Mouse (Mus musculus) cerebellum, postnatal 10 days (tissue): Measurements from ENCODE around the gene Shisal1.

Experiments
- DNase-seq, 2 experiments: peaks; one replicate each; pipeline ENCODE4 v3.0.0; 2021; ENCODE audit warnings: mixed read lengths in 2 of 2

Gene Shisal1

GRCm38 (mm10) chr15:84446997-84447396 is at the start of gene Shisal1:
Shisal1 (minus strand) TSS chr15:84447097.
- DNase-seq = peak in 1 of 2 experiments; percentile 38

- DNase-seq = no peak
These were observed 43.6 kb upstream of the Shisal1 start for GRCm38 (mm10) chr15:84490486-84490885.

DNA sequence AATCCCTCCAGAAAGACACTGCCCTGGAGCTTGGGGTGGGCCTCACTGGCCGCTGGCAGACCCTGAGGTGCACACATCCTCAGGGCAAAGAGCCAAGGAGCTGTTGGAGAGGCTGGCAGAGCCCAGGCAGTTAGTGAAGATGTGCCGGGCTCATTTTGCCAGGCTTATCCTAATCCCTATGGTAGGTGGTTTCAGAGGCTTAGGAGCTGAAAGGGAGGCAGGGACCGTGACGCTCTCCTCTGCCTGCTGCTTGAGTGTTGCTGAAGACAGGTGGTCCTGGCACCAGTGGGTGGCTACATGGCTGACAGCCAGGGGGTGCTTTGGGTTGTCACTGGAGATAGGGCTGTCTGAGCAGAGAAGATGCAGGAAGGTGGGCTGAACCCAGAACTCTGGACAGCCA is 37.4 kb upstream of the Shisal1 start:
- DNase-seq = peak; percentile 63 to 73

DNA sequence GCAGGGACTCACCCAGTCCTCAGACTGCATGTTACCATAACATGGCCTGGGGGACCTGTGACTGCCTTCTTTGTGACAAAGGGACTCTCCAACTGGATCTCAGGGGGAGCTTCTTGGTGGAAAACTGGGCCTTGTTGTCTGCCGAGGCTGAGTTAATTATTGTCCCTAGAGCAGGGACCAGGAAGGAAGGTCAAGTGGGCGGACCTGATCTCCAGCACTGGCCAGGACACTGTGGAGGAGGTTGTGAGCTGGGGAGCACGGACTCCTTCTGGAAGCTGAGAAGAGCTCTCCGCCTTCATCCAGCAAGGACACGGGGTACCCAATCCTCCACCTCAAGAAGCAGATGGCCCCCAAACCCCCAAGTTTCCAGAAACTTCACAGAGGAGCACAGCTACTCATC is 36.7 kb upstream of the Shisal1 start:
- DNase-seq = no peak

- DNase-seq = no peak
These were observed 34.5 kb upstream of the Shisal1 start for GRCm38 (mm10) chr15:84481259-84481877.

DNA sequence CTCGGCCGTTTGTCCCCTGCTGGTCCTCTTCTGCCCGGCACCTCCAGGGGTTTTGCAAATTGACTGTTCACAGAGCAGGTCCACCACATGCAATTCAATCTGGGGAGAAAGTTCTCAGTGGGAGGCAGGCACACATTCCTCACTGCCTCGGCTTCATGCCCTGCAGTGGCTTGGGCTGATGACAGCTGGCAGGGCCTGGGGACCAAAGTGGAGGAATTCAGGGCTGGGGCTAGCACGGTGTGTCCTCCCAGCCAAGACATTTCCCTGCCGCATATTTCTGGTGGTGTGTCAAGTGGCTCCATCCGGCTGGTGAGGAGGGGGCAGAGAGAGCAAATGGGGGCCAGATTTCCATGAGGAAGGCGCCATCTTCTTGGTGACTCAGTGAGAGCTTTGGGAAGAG is 22.5 kb upstream of the Shisal1 start:
- peak in 1 of 2 experiments; percentile 48 for DNase-seq

DNA sequence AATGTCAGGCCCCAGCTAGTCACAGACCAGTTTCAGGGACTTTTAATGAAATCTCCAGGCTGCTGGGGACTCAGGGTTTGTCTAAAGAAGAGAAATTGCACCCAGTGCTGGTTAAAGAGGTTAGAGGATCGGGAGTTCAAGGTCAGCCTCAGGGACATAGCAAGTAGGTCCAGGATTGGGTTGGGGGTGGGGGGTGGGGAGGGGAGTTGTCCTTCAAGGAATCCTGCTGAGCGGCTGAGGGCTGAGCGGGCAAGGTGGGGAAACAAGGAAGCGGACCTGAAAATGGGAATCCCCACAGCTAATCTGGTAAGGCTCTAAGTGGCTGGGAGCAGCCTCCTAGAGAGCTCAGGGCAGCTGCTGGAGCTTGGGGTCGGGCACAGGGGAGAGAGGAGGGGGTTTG is 20.9 kb upstream of the Shisal1 start:
- DNase-seq = no peak

DNA sequence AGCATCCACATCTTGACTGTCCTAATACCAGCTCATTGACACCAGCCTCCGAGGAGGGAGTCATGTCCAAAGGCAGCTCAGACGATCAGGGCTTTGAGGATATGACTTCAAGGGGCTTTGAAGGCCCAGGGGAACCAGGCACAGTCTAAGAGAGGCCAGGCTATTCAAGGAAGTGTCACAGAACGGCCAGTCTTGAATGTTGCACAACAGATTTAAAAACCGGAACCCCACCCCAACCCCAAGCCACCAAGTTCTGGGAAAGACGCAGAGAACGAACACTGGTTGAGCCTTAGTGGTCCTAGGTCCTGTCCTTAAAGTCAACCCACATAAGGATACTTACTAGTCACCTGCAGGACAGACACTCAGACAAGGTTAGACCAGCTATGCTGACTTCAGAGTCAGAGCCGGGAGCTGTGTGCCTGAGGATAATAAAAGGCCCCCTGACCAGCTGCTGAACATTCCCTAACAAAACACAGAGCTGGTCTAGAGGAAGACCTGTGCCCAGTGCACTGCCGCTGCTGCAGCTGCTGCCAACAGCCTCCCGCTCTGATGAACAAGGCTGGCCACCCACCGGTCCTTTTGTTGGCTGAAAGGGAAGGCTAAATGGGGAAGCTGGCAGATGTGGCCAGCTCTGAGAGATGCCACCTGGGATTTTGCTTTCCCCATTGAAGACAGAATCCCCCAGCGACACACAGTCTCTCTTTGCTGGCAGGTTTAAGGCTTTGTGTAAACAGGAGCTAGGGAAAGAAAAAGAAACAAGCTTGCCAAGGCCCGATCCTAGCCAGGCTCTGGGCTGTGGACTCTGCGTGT is 19.8 kb upstream of the Shisal1 start:
- DNase-seq = no peak

GRCm38 (mm10) chr15:84461429-84461828 is 14.5 kb upstream of the Shisal1 start:
- DNase-seq = no peak

GRCm38 (mm10) chr15:84458983-84459382 is 12.1 kb upstream of the Shisal1 start:
- DNase-seq = no peak

DNA sequence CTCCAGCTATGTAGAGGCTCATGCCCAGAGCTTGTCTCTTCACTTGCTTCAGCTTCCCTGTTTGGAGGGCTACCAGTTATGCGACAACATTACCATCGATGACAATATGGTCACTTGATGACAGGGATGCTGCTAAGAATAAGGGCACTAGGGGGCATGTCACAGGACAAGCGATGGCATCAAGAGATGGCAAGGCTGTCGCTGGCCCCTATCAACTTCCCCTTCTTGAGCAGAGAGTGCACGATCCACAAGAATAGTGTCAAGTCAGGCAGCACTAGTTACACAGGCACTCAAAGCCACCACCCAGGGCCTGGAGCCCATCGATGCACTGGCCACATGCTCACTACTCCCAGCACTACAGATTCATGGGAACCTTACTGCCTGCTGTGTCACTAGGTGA is 8.4 kb upstream of the Shisal1 start:
- no peak for DNase-seq

- DNase-seq = no peak
These were observed 6.2 kb upstream of the Shisal1 start for GRCm38 (mm10) chr15:84453091-84453490.

GRCm38 (mm10) chr15:84450441-84451183 is 3.7 kb upstream of the Shisal1 start:
- DNase-seq = peak; percentile 58 to 62

GRCm38 (mm10) chr15:84445812-84446716 is 833 bp downstream of the Shisal1 start:
- DNase-seq = peak; percentile 64 to 66

GRCm38 (mm10) chr15:84444181-84444580 is 2.7 kb downstream of the Shisal1 start:
- peak; percentile 65 to 70 for DNase-seq

DNA sequence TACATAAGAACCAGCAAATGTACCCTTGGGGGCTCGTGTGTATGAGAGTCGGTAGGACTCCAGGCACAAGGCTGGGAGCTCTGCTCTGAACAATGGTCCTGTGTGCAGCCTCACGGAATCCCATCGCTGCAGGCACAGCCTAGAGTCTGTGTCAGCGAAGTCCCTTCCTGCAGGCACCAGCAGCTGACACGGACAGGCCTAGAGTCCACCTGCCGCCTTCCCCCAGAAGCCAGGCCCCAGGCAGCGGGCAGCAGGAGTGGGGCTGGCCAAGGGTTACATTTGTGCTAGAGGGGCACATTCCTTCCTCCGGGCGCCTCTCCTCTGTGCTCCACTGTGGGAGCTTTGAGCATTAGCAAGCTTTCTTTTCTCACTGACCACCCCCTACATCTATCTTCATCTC is 3.3 kb downstream of the Shisal1 start:
- DNase-seq = peak in 1 of 2 experiments; percentile 48

DNA sequence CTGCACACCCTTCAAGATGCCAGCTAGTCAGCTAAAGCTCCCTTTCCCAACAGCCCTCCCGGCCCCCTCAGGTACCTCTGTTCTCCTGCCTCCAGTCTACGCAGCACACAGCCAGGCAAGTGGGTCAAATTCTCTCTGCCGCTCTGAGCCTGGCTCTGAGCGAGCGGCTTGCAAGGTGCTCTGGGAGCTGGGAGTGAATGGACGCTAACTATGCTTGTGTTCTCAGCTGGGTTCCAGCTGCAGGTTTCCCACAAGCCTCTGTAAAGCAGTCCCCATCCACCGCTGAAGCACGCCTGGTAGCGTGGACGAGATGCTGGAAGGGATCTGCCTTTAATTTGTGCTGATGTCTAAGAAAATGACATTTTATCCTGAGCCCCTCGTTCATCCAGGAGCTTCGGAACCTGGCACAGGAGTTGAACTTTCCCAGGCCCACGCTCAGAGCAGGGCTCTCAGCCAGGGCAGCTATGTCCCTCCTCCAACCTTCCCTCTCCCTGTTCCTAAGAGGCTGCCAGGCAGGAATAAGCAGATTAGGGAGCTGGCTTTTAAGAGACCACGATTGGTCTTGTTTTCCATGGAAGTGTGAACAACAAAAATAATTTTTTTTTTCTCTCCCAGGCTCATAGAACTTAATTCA is 5.1 kb downstream of the Shisal1 start:
- DNase-seq = peak; percentile 61 to 70

- DNase-seq = peak in 1 of 2 experiments; percentile 33
These were observed 6.1 kb downstream of the Shisal1 start for GRCm38 (mm10) chr15:84440820-84441219.

- DNase-seq = peak; percentile 84 to 85
These were observed 13.2 kb downstream of the Shisal1 start for GRCm38 (mm10) chr15:84433586-84434185.

DNA sequence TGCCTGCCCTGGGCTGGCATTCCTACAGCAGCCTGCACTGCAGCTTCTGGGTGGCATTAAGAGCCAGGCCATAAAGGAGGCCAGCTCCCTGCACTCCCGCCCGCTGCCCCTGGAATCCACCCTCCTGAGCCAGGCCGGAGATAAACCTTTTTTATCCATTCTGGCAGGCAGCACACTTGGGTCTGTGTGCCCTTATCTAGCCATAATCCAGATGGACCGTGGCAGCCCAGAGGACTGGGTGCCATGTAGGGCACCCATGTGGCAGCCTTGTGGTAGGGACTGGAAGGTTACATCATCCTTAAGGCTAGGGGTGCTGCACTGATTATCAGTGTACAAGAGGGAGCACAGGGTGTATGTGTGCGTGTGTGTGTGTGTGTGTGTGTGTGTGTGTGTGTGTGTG is 16.4 kb downstream of the Shisal1 start:
- DNase-seq = no peak

GRCm38 (mm10) chr15:84427624-84428023 is 19.3 kb downstream of the Shisal1 start:
- peak; percentile 86 to 90 for DNase-seq
